Mouse (Mus musculus) limb, embryonic 12.5 days (tissue): ENCODE data around the gene Abi3bp. TPM values are rescaled to one million over a fixed set of nuclear protein-coding genes. Genes with fewer than 3 reads are reported as not detected.
A peak's percentile ranks its signal among the peaks of the same experiment; 100 is the strongest.

Source experiments
- ATAC-seq: fragments of 200-750 bp; cut with Nextera tagmentation; 2 replicates; pipeline ENCODE4 v1.8.0; 2017; ENCODE audit warnings: low read depth, moderate TSS enrichment; ENCODE audit not compliant: insufficient number of reproducible peaks, insufficient read depth, low FRiP score, low TSS enrichment
- H3K27ac ChIP-seq: fragments of 300-500 bp; sonication (generic); 2 replicates; pipeline ENCODE4 v1.5.1; 2016; ENCODE audit warnings: mild to moderate bottlenecking, moderate library complexity
- H3K27me3 ChIP-seq: fragments of 300-500 bp; sonication (generic); 2 replicates; pipeline ENCODE4 v1.6.1; 2016; ENCODE audit warnings: mild to moderate bottlenecking, moderate library complexity
- H3K36me3 ChIP-seq: fragments of 300-500 bp; sonication (generic); 2 replicates; pipeline ENCODE4 v1.6.1; 2016; ENCODE audit warnings: mild to moderate bottlenecking, moderate library complexity
- H3K4me1 ChIP-seq: fragments of 300-500 bp; sonication (generic); replicated peaks from 2 replicates; pipeline ENCODE4 v1.6.1; 2016
- H3K4me2 ChIP-seq: fragments of 300-500 bp; sonication (generic); 2 replicates; pipeline ENCODE4 v1.6.1; 2016; ENCODE audit warnings: mild to moderate bottlenecking, moderate library complexity
- H3K4me3 ChIP-seq: fragments of 300-500 bp; sonication (generic); replicated peaks from 2 replicates; pipeline ENCODE4 v1.5.1; 2016; ENCODE audit warnings: mild to moderate bottlenecking
- H3K9ac ChIP-seq: fragments of 300-500 bp; sonication (generic); replicated peaks from 2 replicates; pipeline ENCODE4 v1.6.1; 2016; ENCODE audit warnings: mild to moderate bottlenecking, moderate library complexity
- H3K9me3 ChIP-seq: fragments of 300-500 bp; sonication (generic); 2 replicates; pipeline ENCODE4 v1.6.1; 2016; ENCODE audit warnings: mild to moderate bottlenecking, moderate library complexity
- WGBS: fragments of 180-500 bp; shearing (Covaris S2); methylation state at CpG from one replicate; pipeline ENCODE4 v1.1.7; 2016; 5-methylcytosine and 5-hydroxymethylcytosine counted together
- polyA plus RNA-seq: library from polyadenylated mRNA; unstranded; fragments of >200 nt; fragmentation: Nextera tagmentation; extraction: Ambion mirVana; gene quantifications from 2 replicates; pipeline ENCODE4 v1.2.1, GENCODE M21; 2016

Abi3bp gene
- polyA plus RNA-seq: 0.97 and 1.3 TPM in 2 replicates

GRCm38 (mm10) chr16:56477677-56478574 lies at the start of gene Abi3bp:
TSS of gene Abi3bp (plus strand) at chr16:56477878.
- Histone ChIP-seq H3K9me3 (no peaks in the 10 kb centered on the region), H3K9ac (no peak within 1 kb of the TSS), H3K27ac (0 out of 2 replicates have a peak within 1 kb of the TSS, but pooled peaks have one; percentile 20), H3K27me3 (no peaks in the 10 kb centered on the region), H3K4me2 (peak within 1 kb of the TSS; percentile 50), H3K36me3 (no peaks in the 10 kb centered on the region), H3K4me3 (peak within 1 kb of the TSS; percentile 35), H3K4me1 (peaks cover 7% of the 10 kb centered on the region)
- ATAC-seq: no peak
- 28% methylated on average over 11 of the region's 11 CpGs for WGBS

DNA sequence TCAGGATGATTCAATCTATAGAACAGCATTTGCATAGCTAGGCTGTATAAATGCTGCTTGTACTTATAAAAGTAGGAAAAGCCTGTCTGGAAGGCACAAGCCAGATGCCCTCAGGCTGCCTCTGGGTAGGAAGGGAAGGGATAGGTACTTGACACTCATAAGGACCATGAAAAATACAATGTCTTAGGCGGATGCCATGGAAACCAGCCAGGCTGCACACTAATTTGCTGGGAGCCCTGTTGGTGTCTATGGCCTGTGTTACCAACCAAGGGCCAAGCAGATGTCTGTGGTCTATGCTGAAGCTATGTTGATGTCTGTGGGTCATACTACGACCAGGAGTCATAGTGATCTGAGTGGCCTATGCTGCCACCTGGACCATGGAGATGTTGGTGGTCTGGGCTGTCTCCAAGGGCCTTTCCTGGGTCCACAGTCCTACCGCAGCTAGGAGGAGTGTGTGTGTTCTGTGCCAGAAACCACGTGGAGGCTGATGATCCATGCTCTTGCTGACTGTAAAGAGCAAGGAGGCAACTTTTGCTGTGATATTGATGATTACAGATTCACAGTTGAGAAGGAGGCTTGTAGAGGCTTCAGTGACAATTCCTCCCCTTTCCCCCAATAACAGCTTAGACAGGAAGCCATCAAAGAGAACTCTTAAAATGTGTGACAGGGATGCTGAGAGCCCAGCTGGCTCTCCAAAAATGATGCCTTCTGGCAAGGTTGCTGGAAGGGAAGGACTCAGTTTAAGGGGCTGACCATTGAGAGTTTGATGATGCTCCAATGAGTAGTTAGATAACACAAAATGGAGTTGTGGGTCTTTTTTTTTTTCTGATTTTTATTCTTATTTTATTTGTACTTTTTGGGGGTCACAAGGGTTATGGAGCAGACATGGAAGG lies 42.1 kb upstream of the Abi3bp start:
- no peaks in the 10 kb centered on the region for H3K4me1 ChIP-seq
- no peak overlapping the region for H3K9ac ChIP-seq
- no peaks in the 10 kb centered on the region for H3K36me3 ChIP-seq
- no peak overlapping the region for H3K27ac ChIP-seq
- no peak for ATAC-seq
- no peak overlapping the region for H3K4me3 ChIP-seq
- WGBS: 76% methylated on average over 4 of the region's 4 CpGs
- H3K9me3 ChIP-seq: 0 out of 2 replicates have a peak, but pooled peaks cover 3% of the 10 kb centered on the region
- no peak overlapping the region for H3K4me2 ChIP-seq
- no peaks in the 10 kb centered on the region for H3K27me3 ChIP-seq

GRCm38 (mm10) chr16:56440243-56440642 lies 37.4 kb upstream of the Abi3bp start:
- no peak for ATAC-seq
- no peak overlapping the region for H3K9ac ChIP-seq
- H3K36me3 ChIP-seq: no peaks in the 10 kb centered on the region
- H3K9me3 ChIP-seq: 0 out of 2 replicates have a peak, but pooled peaks cover 3% of the 10 kb centered on the region
- H3K4me1 ChIP-seq: no peaks in the 10 kb centered on the region
- no peaks in the 10 kb centered on the region for H3K27me3 ChIP-seq
- no peak overlapping the region for H3K4me2 ChIP-seq
- no peak overlapping the region for H3K4me3 ChIP-seq
- H3K27ac ChIP-seq: no peak overlapping the region
- 84% methylated on average over 4 of the region's 4 CpGs for WGBS

DNA sequence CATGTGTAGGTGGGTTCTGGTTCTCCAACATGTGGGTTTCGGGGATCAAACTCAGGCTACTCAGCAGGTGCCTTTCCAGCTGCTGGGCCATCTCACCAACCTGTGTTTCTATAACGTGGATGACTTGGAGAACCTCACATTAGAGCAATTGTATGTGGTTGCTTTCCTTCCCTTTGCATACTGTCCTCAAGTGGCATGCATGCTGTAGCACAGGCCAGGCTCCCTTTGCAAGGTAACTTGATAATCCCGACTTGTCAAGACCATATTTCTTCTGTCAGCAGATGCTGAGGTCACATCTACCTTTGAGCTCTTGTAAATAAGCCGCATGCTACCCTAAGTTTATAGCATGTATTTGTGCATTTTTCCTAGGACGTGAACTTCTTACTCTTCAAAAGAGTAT lies 36.6 kb upstream of the Abi3bp start:
- no peak overlapping the region for H3K27ac ChIP-seq
- no peaks in the 10 kb centered on the region for H3K36me3 ChIP-seq
- no peak for ATAC-seq
- H3K27me3 ChIP-seq: no peaks in the 10 kb centered on the region
- WGBS: 77% methylated on average over 5 of the region's 5 CpGs
- no peak overlapping the region for H3K4me3 ChIP-seq
- H3K9me3 ChIP-seq: 0 out of 2 replicates have a peak, but pooled peaks cover 3% of the 10 kb centered on the region
- no peak overlapping the region for H3K9ac ChIP-seq
- H3K4me1 ChIP-seq: no peaks in the 10 kb centered on the region
- H3K4me2 ChIP-seq: no peak overlapping the region

GRCm38 (mm10) chr16:56441658-56442344 lies 35.9 kb upstream of the Abi3bp start:
- Histone ChIP-seq H3K4me1 (no peaks in the 10 kb centered on the region), H3K36me3 (no peaks in the 10 kb centered on the region), H3K27me3 (no peaks in the 10 kb centered on the region), H3K27ac (no peak overlapping the region), H3K9me3 (0 out of 2 replicates have a peak, but pooled peaks cover 3% of the 10 kb centered on the region), H3K9ac (no peak overlapping the region), H3K4me3 (no peak overlapping the region), H3K4me2 (no peak overlapping the region)
- no peak for ATAC-seq
- WGBS: 70% methylated on average over 7 of the region's 7 CpGs

DNA sequence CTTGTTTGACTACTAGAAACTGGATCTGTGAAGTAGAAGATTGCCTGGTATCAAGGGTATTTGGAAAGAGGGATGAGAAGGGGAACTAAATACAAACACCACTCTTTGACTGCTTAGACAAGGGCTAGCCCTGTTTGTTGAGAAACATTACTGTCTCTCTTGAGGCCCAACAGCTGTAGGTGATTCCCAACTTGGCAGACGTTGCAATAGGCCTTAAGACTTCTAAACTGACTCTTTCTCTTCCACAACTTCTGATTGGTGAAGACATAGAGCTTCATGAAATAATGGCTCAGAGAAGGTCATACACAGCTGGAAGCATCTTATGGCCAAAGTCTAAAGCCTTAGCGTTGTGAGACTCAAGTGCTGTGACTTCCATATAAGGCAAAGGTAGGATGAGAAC lies 26.2 kb upstream of the Abi3bp start:
- whole genome bisulfite sequencing: 80% methylated on average over 2 of the region's 2 CpGs
- ATAC-seq: no peak

DNA sequence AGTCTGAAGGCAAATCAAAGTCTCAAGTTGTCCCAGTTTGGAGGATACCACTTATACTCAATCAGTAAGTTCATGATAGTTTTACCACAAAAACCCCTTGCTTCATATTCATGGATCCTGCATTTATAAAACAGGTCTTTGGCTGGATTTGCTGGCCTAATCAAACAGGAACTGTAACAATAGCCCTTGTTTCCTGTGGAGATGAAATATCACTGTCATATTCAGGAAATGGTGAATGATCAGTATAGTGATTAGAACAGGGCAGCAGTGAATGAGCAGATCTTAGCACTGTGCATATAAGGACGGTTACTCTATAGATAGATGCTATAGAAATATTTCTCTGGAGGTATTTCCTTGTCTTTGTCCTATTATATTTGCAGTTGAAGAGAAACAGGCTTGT lies 25.8 kb upstream of the Abi3bp start:
- Histone ChIP-seq H3K9ac (no peak overlapping the region), H3K27me3 (no peaks in the 10 kb centered on the region), H3K4me3 (no peak overlapping the region), H3K27ac (no peak overlapping the region), H3K4me2 (no peak overlapping the region), H3K4me1 (no peaks in the 10 kb centered on the region), H3K36me3 (no peaks in the 10 kb centered on the region), H3K9me3 (no peaks in the 10 kb centered on the region)
- no peak for ATAC-seq
- WGBS: 83% methylated on average over 1 of the region's 1 CpGs

More for the DNA sequence above, 26.2 kb upstream of the Abi3bp start:
- Histone ChIP-seq H3K27ac (no peak overlapping the region), H3K36me3 (no peaks in the 10 kb centered on the region), H3K4me3 (no peak overlapping the region), H3K27me3 (no peaks in the 10 kb centered on the region), H3K4me2 (no peak overlapping the region), H3K4me1 (no peaks in the 10 kb centered on the region), H3K9ac (no peak overlapping the region), H3K9me3 (no peaks in the 10 kb centered on the region)

DNA sequence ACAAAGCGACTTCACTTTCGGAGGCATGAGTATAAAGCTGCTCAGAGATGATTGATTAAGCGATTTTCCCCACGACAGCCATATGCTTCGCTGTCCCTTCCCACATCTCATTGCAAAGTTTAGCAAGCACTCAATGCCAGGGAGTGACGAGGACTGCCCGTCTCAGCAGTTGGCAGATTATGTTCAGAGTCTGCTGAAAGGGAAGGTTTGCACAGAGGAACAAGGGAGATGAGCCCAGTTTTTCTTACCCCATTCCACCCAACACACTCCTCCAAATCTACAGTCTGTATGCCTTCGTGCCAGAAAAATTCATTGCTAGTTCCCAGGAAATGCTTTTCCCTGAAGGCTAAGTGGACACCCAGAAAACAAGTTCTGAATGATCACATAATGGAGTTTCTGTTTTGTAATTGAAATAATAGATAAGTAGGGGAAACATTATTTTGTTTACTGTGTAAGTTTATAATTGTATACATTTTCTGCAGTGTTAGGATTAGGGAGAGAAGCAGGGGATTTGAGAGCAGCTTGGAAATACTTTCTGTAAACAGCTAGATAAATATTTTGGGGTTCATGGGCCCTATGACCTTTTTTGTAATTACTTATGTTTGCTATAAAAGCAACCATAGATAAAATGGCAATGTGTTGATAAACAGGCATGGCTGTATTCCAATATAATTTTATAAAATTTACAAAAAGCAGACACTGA lies 19.5 kb upstream of the Abi3bp start:
- H3K4me2 ChIP-seq: no peak overlapping the region
- no peaks in the 10 kb centered on the region for H3K27me3 ChIP-seq
- WGBS: 79% methylated on average over 8 of the region's 8 CpGs
- H3K27ac ChIP-seq: no peak overlapping the region
- H3K4me1 ChIP-seq: no peaks in the 10 kb centered on the region
- ATAC-seq: no peak
- no peaks in the 10 kb centered on the region for H3K36me3 ChIP-seq
- no peak overlapping the region for H3K9ac ChIP-seq
- no peaks in the 10 kb centered on the region for H3K9me3 ChIP-seq
- H3K4me3 ChIP-seq: no peak overlapping the region

DNA sequence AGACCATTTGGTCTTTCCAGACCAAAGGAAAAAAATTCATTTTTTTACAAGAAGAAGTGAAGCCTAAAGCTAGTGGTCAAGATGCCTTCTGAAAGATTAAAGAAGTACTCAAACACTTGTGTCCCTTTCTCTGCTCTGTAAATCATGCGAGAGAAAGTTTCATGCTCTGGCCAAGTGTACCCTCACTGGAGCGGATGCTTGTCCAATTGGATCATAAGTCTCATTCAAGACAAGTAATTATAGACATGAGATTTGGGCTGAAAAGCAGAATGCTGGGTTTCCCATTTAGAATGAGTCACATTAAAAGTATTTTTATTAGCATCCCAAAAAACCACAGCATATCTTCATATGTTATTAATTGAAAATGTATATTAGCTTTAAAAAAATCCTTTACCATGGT lies 4.5 kb upstream of the Abi3bp start:
- Histone ChIP-seq H3K4me2 (no peak overlapping the region), H3K27me3 (no peaks in the 10 kb centered on the region), H3K27ac (no peak overlapping the region), H3K4me1 (peaks cover 5% of the 10 kb centered on the region), H3K36me3 (no peaks in the 10 kb centered on the region), H3K4me3 (no peak overlapping the region), H3K9ac (no peak overlapping the region), H3K9me3 (no peaks in the 10 kb centered on the region)
- ATAC-seq: no peak
- 85% methylated on average over 2 of the region's 2 CpGs for WGBS

DNA sequence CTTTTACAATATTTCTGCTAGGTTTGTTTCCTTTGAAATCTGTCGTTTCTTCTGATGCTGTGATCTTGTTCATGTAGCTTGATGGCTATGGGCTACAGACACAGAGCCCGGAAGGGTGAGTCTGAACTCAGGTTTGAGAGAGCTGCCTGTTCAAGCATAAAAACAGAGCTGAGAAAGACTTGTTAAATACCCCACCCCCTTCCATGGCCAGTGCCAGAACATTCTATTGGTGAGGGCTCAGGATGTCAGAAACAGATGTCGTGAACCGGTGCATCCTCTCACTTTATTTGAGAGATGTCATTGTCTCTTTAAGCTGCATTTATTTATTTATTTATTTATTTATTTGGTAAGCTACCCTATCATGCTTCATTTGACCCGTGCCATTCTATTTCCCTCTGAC lies 2.0 kb upstream of the Abi3bp start:
- Histone ChIP-seq H3K36me3 (no peaks in the 10 kb centered on the region), H3K4me3 (no peak overlapping the region), H3K27me3 (no peaks in the 10 kb centered on the region), H3K4me2 (no peak overlapping the region), H3K9me3 (no peaks in the 10 kb centered on the region), H3K27ac (no peak overlapping the region), H3K9ac (no peak overlapping the region), H3K4me1 (peaks cover 7% of the 10 kb centered on the region)
- no peak for ATAC-seq
- 86% methylated on average over 5 of the region's 5 CpGs for WGBS
